Mouse (Mus musculus): ENCODE measurements around the gene Elovl4.

DNA sequence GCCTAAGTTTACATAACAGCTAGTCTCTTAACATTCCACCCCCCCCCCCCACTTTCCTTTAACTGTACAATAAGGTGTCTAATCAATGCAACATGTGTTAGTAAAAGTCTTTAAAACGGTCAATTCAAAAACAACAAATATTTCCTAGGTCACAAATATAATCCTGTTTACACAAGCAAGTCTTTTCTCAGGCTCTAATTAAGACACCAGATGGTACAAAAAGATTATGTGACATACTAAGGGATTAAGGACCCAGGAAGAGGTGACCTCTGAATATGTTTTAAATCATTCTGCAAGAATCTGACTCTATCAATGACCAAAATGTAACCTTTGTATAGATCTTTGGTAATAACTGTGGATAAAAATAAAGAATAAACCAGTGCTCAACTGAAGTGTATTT, 20.6 kb downstream of the Elovl4 start:
- TF ChIP-seq POLR2A (IDR thresholded peaks at IDR 0.05; ENCODE audit: borderline replicate concordance, insufficient read depth, low read length) = no peak
- TF ChIP-seq CTCF (IDR thresholded peaks at IDR 0.05; ENCODE audit: borderline replicate concordance, insufficient read depth, low read depth, low read length) = no peak
